Mouse (Mus musculus) midbrain, embryonic 16.5 days (tissue): Measurements from ENCODE around the gene 1700001K19Rik. TPM values are rescaled to one million over a fixed set of nuclear protein-coding genes. Genes with fewer than 3 reads are reported as not detected.

Source experiments
- ATAC-seq: fragments of 200-750 bp; cut with Nextera tagmentation; 2 replicates; pipeline ENCODE4 v1.8.0; 2017; ENCODE audit warnings: moderate TSS enrichment
- H3K27ac ChIP-seq: fragments of 300-500 bp; sonication (generic); 2 replicates; pipeline ENCODE4 v1.5.1; 2014; ENCODE audit warnings: mild to moderate bottlenecking, low read length, mixed read lengths
- H3K27me3 ChIP-seq: fragments of 300-500 bp; sonication (generic); 2 replicates; pipeline ENCODE4 v1.6.1; 2014; ENCODE audit warnings: low read depth, low read length, mixed read lengths; ENCODE audit not compliant: control insufficient read depth, insufficient read depth
- H3K36me3 ChIP-seq: fragments of 300-500 bp; sonication (generic); 2 replicates; pipeline ENCODE4 v1.6.1; 2014; ENCODE audit warnings: mild to moderate bottlenecking, low read length, moderate library complexity, mixed read lengths; ENCODE audit not compliant: control insufficient read depth, insufficient read depth
- H3K4me1 ChIP-seq: fragments of 300-500 bp; sonication (generic); 2 replicates; pipeline ENCODE4 v1.6.1; 2014; ENCODE audit warnings: mild to moderate bottlenecking, low read length, mixed read lengths; ENCODE audit not compliant: control insufficient read depth, insufficient read depth
- H3K4me2 ChIP-seq: fragments of 300-500 bp; sonication (generic); 2 replicates; pipeline ENCODE4 v1.6.1; 2014; ENCODE audit warnings: mild to moderate bottlenecking, low read length, mixed read lengths
- H3K4me3 ChIP-seq: fragments of 300-500 bp; sonication (generic); 2 replicates; pipeline ENCODE4 v1.5.1; 2014; ENCODE audit warnings: low read depth, mild to moderate bottlenecking, low read length, moderate library complexity, mixed read lengths
- H3K9ac ChIP-seq: fragments of 300-500 bp; sonication (generic); 2 replicates; pipeline ENCODE4 v1.6.1; 2014; ENCODE audit warnings: low read depth, low read length, mixed read lengths
- H3K9me3 ChIP-seq: fragments of 300-500 bp; sonication (generic); replicated peaks from 2 replicates; pipeline ENCODE4 v1.6.1; 2014; ENCODE audit warnings: mild to moderate bottlenecking, low read length, mixed read lengths; ENCODE audit not compliant: control insufficient read depth, poor library complexity, severe bottlenecking
- WGBS: fragments of 180-500 bp; shearing (Covaris S2); extraction: QIAGEN DNeasy Blood & Tissue Kit; methylation state at CpG from one replicate; pipeline ENCODE4 v1.1.7; 2014; 5-methylcytosine and 5-hydroxymethylcytosine counted together
- microRNA-seq: library from miRNA; unstranded; fragments of <30 nt; microRNA quantifications from one replicate; pipeline ENCODE4, GENCODE M21; 2017
- polyA plus RNA-seq: library from polyadenylated mRNA; unstranded; fragments of >200 nt; fragmentation: Nextera tagmentation; extraction: Ambion mirVana; gene quantifications from 2 replicates; pipeline ENCODE4 v1.2.1, GENCODE M21; 2015

Gene 1700001K19Rik
- polyA plus RNA-seq, 1 experiment from 2014 or later: not detected

- WGBS: 84% methylated on average over 8 of the region's 8 CpGs
- no peak overlapping the region for H3K4me2 ChIP-seq
- no peak overlapping the region for H3K27ac ChIP-seq
- H3K4me1 ChIP-seq: no peaks in the 10 kb centered on the region
- peaks cover 73% of the 10 kb centered on the region for H3K36me3 ChIP-seq
- ATAC-seq: no peak
- no peak overlapping the region for H3K4me3 ChIP-seq
- no peaks in the 10 kb centered on the region for H3K9me3 ChIP-seq
- H3K27me3 ChIP-seq: no peaks in the 10 kb centered on the region
- H3K9ac ChIP-seq: no peak overlapping the region
These were observed 32.2 kb downstream of the 1700001K19Rik start for GRCm38 (mm10) chr12:110650241-110650641.

- no peaks in the 10 kb centered on the region for H3K4me1 ChIP-seq
- H3K4me2 ChIP-seq: no peak overlapping the region
- no peak for ATAC-seq
- no peak overlapping the region for H3K9ac ChIP-seq
- H3K27ac ChIP-seq: no peak overlapping the region
- H3K9me3 ChIP-seq: no peaks in the 10 kb centered on the region
- 92% methylated on average over 13 of the region's 13 CpGs for WGBS
- no peaks in the 10 kb centered on the region for H3K27me3 ChIP-seq
- peaks cover 88% of the 10 kb centered on the region for H3K36me3 ChIP-seq
- no peak overlapping the region for H3K4me3 ChIP-seq
These were observed 44.8 kb downstream of the 1700001K19Rik start for GRCm38 (mm10) chr12:110637507-110638114.

- WGBS: 93% methylated on average over 12 of the region's 12 CpGs
- no peaks in the 10 kb centered on the region for H3K27me3 ChIP-seq
- H3K4me1 ChIP-seq: no peaks in the 10 kb centered on the region
- H3K36me3 ChIP-seq: peaks cover 87% of the 10 kb centered on the region
- no peak for ATAC-seq
- no peaks in the 10 kb centered on the region for H3K9me3 ChIP-seq
- no peak overlapping the region for H3K27ac ChIP-seq
- H3K9ac ChIP-seq: no peak overlapping the region
- no peak overlapping the region for H3K4me2 ChIP-seq
- H3K4me3 ChIP-seq: no peak overlapping the region
These were observed 46.1 kb downstream of the 1700001K19Rik start for GRCm38 (mm10) chr12:110636293-110636692.

GRCm38 (mm10) chr12:110630056-110630455, 52.4 kb downstream of the 1700001K19Rik start:
- no peaks in the 10 kb centered on the region for H3K4me1 ChIP-seq
- H3K4me3 ChIP-seq: no peak overlapping the region
- H3K9ac ChIP-seq: no peak overlapping the region
- H3K27ac ChIP-seq: no peak overlapping the region
- peaks cover 95% of the 10 kb centered on the region for H3K36me3 ChIP-seq
- no peaks in the 10 kb centered on the region for H3K27me3 ChIP-seq
- H3K9me3 ChIP-seq: no peaks in the 10 kb centered on the region
- no peak for ATAC-seq
- H3K4me2 ChIP-seq: no peak overlapping the region
- 89% methylated on average over 11 of the region's 11 CpGs for WGBS

Small RNAs within 50 kb of the gene (microRNA-seq; reads per million reads assigned to microRNA genes)
- not detected for gene Gm27299

Other genes with a start within 250 kb of the 1700001K19Rik start
- 144 and 147 TPM in 2 replicates for gene Ppp2r5c, start 235.5 kb downstream of the 1700001K19Rik start, polyA plus RNA-seq
- gene Dync1h1, start 81.2 kb downstream of the 1700001K19Rik start, polyA plus RNA-seq: 88.0 and 91.3 TPM in 2 replicates
- 1,533 and 1,562 TPM in 2 replicates for gene Hsp90aa1, start 20.1 kb upstream of the 1700001K19Rik start, polyA plus RNA-seq
- gene Wdr20, start 55.3 kb upstream of the 1700001K19Rik start, polyA plus RNA-seq: 23.4 and 24.3 TPM in 2 replicates
- 16.1 and 17.9 TPM in 2 replicates for gene Mok, start 158.3 kb upstream of the 1700001K19Rik start, polyA plus RNA-seq
- gene Zfp839, start 167.6 kb upstream of the 1700001K19Rik start, polyA plus RNA-seq: 3.6 and 4.7 TPM in 2 replicates
- gene Cinp, start 206.5 kb upstream of the 1700001K19Rik start, polyA plus RNA-seq: 84.2 and 90.0 TPM in 2 replicates
- gene Tecpr2, start 206.6 kb upstream of the 1700001K19Rik start, polyA plus RNA-seq: 7.9 and 8.4 TPM in 2 replicates